Mouse (Mus musculus): ENCODE measurements at regions not wholly inside any gene's neighbourhood (a gene's known extent, or its start where the extent isn't known, plus 50 kb on each side); places are given as distances from the start of the nearest gene placed in this dataset.
A peak's percentile ranks its signal among the peaks of the same experiment; 100 is the strongest.

DNA sequence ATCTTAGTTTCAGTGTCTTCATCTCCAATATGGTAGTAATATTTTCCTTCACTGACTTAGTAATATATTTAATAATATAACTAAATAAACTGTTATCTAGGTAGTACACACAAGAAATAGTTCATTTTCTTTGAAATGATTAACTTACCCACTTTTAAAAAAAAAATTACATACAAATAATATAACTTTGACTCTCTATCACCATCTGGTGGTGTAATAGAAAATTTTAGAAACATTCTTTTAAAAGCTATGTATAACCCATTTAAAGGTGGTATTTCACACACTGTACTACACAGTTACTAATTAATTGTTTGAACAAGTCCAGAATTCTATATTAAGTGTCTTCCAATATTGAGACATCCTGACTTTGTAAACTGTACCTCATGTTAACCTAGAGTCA, 53.9 kb upstream of the Olfr266 start:
- DNase-seq (ENCODE audit: low spot score in 2 of 2) = no peak

- DNase-seq (ENCODE audit: low spot score in 2 of 2) = no peak
Observed at GRCm38 (mm10) chr3:106903198-106903597, 77.1 kb upstream of the Olfr266 start.

GRCm38 (mm10) chr3:106906668-106907067, 80.6 kb upstream of the Olfr266 start:
- no peak for DNase-seq (ENCODE audit: low spot score in 2 of 2)

- no peak for DNase-seq (ENCODE audit: low spot score in 2 of 2)
Observed at GRCm38 (mm10) chr3:106936067-106936466, 99.9 kb upstream of the Kcna3 start.

- DNase-seq (ENCODE audit: low spot score in 2 of 2) = peak; percentile 6 to 38
Observed at GRCm38 (mm10) chr3:106940095-106940494, 95.9 kb upstream of the Kcna3 start.

- DNase-seq (ENCODE audit: low spot score in 2 of 2) = no peak
Observed at GRCm38 (mm10) chr3:106955555-106956446, 80.2 kb upstream of the Kcna3 start.

GRCm38 (mm10) chr3:106957162-106957895, 78.6 kb upstream of the Kcna3 start:
- no peak for DNase-seq (ENCODE audit: low spot score in 2 of 2)

- no peak for DNase-seq (ENCODE audit: low spot score in 2 of 2)
Observed at GRCm38 (mm10) chr3:106958194-106958593, 77.8 kb upstream of the Kcna3 start.

- no peak for DNase-seq (ENCODE audit: low spot score in 2 of 2)
Observed at GRCm38 (mm10) chr3:106960596-106960995, 75.4 kb upstream of the Kcna3 start.

DNA sequence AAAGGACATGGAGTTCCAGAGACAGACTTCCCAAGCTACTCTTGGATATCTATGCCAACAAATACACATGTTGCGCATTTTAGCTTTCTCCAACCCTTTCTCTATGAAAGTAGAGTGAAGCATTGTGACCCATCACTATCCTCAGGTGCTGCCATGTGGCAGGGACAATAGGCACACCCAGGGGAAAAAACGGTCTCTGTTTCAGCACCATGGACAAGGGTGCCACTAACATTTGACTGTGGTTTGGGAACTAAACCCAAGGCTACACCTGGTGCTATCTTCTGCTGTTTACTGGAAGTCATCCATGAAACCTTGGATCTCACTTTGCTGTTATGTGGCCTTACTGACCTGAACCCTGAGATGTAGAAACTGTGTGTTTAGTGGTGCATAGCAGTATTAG, 73.5 kb upstream of the Kcna3 start:
- no peak for DNase-seq (ENCODE audit: low spot score in 2 of 2)

DNA sequence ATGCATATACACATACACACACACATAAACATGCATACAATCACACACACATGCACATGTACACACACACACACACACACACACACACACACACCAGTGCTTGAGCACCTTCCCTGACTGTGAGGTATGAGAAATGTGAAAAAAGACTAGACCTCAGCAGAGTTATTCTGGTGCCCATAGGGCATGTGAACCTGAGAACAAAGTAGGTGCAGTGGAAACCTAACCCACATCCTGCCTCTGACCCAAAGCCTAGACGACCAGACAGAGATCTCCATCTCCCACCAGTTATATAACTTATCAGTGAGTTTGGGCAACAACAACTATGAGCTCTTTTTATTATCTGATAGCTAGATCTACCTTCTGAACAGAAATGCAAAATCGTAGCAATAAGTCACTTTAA, 69.8 kb upstream of the Kcna3 start:
- DNase-seq (ENCODE audit: low spot score in 2 of 2) = peak; percentile 35 to 58

- DNase-seq (ENCODE audit: low spot score in 2 of 2) = peak; percentile 11 to 22
Observed at GRCm38 (mm10) chr3:106967479-106967878, 68.5 kb upstream of the Kcna3 start.

DNA sequence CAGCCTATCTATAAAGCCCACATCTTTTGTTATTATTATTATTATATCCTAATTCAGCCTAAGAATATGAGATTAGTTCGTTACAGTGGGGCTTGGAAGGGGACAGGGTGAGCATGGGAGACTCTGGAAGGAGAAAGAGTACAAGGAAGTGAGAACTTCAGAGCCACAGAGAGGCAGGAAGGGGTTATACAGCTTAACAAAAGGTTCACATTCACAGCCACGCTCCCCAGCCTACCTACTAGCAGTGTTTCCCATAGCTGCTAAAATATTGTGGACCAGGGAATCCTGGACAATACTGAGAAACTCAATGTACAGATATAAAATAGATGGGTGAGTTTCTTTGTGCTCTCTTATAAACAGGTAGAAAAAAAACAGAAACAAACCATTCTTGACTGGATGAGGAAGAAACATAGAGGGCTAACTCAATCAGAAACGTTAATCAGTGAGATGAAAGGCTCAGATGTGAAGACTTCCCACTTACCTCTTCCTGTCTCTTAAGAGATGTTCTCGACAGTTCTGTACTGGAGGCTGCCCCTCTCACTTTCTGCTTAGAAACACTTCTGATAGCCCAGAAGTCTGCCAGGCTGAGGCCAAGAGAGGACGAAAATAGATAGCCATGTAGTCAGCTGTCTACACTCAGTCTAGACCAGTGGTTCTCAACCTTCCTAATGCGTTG, 61.7 kb upstream of the Kcna3 start:
- no peak for DNase-seq (ENCODE audit: low spot score in 2 of 2)

DNA sequence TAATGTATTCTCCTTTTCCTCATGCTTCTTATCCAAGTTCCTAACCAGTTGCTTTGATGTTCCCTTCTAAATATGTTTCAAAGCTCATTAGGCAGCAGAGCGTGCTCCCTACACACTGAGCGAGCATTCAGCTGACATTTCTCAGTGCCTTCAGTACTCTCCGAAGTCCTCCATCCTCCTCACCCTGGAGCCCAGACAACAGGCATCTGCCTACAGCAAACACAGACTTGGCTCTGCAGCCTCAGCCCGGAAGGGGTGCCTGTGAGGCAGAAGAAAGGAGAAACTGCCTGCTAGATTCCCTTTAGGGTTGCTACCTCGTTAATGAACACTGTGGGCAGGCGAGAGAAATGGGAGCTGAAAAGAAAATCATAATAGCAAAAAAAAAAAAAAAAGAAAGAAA, 57.2 kb upstream of the Kcna3 start:
- no peak for DNase-seq (ENCODE audit: low spot score in 2 of 2)

DNA sequence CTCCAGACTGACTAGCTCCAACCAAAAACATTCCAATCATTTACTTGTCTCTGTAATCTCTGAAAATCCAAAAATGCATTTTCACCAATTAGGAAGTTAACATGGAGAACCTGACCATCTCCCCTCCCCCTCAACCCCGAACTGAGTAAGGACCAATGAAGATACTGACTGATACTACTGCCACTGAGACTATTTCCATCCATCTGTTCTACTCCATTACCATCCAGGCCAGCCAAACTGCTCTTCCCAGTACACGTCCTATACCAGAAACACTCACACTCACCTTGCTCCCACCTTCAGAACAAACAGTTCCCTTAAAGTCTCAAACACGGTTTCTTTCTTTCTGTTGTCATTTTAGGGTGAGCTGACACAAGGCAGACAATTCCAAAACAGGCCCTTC, 55.1 kb upstream of the Kcna3 start:
- DNase-seq (ENCODE audit: low spot score in 2 of 2) = no peak

- DNase-seq (ENCODE audit: low spot score in 2 of 2) = no peak
Observed at GRCm38 (mm10) chr3:106981323-106981722, 54.6 kb upstream of the Kcna3 start.

DNA sequence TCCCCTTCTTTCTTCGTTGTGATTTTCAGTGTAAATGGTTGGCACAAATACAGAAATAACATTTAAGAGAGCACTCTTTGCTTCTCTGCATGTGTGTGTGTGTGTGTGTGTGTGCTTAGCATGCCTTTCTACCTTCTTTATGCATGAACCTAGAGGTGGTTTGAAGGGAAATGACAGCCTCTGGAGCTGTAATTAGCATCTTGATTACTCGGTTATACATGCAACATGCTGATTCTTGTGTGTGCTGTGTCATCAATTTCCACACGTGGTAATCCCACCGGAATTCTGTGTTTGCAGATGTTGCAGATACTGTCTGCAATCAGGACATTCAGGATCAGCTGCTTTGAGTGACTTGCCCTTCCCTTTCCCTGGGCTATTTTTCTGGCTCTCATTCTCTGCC, 51.7 kb upstream of the Kcna3 start:
- DNase-seq (ENCODE audit: low spot score in 2 of 2) = no peak

Data from natural killer cell, adult 2 months (primary cell).